ENCODE assay signal across 7 mouse cellular contexts in the genomic region with DNA sequence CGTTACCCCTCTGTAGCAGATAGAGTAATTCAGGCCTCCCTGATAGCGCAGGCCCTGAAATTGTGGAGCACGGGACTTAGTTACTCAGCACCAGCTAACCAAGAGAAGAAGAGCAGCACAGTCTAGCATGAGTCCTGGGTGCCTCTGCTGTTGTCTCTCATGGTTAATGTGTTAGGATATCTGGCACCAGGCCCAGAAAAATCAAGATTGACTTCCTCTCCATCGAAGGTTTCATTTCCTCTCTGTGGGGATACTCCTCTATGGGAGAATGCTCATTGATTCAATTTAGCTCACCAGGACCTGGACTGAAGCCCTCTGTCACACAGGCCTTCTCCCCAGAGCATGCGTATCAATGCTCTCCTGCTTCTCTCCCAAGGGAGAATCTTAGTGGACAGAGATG. TPM values are rescaled to one million over a fixed set of nuclear protein-coding genes. Genes with fewer than 3 reads are reported as not detected.
DNase-seq lines count a peak whose midpoint lies in the region; ATAC-seq and TF ChIP-seq lines count a peak whose summit lies in the region.

No protein-coding gene starts in this region.

- ATAC-seq in megakaryocyte, adult 5-6 weeks (ENCODE audit: poor library complexity, severe bottlenecking), result peak; percentile 96

- intact Hi-C loops in heart, postnatal 14 days (cut with DNase I), result no loop called here

- peak; percentile 33 for DNase-seq in layer of hippocampus, adult 11-12 months (ENCODE audit: low spot score)
- DNase-seq in layer of hippocampus, postnatal 25 days (ENCODE audit: extremely low spot score in 1 of 2, low spot score in 1 of 2), result no peak
- DNase-seq in brain, embryonic 14.5 days (ENCODE audit: low read depth), result peak; percentile 14
- DNase-seq in heart, postnatal 14 days, result peak; percentile 27 to 55
- no peak for DNase-seq in urinary bladder, postnatal 14 days (ENCODE audit: low spot score)
- DNase-seq in ovary, postnatal 36 days (ENCODE audit: low spot score), result no peak

- TF ChIP-seq CTCF in brain, embryonic 14.5 days (IDR thresholded peaks at IDR 0.05; ENCODE audit: borderline replicate concordance, extremely low read depth, insufficient read depth, insufficient read length), result no peak

- no peak for TF ChIP-seq POLR2A in brain, embryonic 14.5 days (IDR thresholded peaks at IDR 0.05; ENCODE audit: borderline replicate concordance, extremely low read depth, insufficient read depth, insufficient read length, poor library complexity, severe bottlenecking)

RNA-seq across cellular contexts. Expression of gene Smad1, which starts 15.6 kb away (rescaled TPM):
- 10 to 100 TPM; 23.9 to 24.4 TPM for total RNA-seq in layer of hippocampus, postnatal 25 days (2021)
- polyA plus RNA-seq in brain, embryonic 14.5 days (2012; rRNA removed), result 58.1 and 69.3 TPM in 2 replicates
- 10 to 100 TPM; 24.3 to 24.6 TPM for total RNA-seq in heart, postnatal 14 days (2021)
- 14.3 and 17.1 TPM in 2 replicates for total RNA-seq in megakaryocyte, adult 5-6 weeks (2015)
- total RNA-seq in megakaryocyte, adult 5-6 weeks (2017), result 14.1 and 21.6 TPM in 2 replicates

Comparison
In these comparisons a context has a peak if more than half of its experiments do, and no peak if none do; other contexts are left out.
1. DNase-seq: peak in layer of hippocampus, adult 11-12 months (single experiment), brain, embryonic 14.5 days (single experiment) and heart, postnatal 14 days (2 of 2); none in layer of hippocampus, postnatal 25 days (0 of 2), urinary bladder, postnatal 14 days (single experiment) and ovary, postnatal 36 days (single experiment).